Mouse (Mus musculus): ENCODE measurements around the gene Synpo2l. TPM values are rescaled to one million over a fixed set of nuclear protein-coding genes. Genes with fewer than 3 reads are reported as not detected.

Gene Synpo2l
- polyA plus RNA-seq, 1 experiment = 0.09 TPM

- 99% methylated on average over 2 of the region's 2 CpGs for WGBS
Measured at GRCm38 (mm10) chr14:20615075-20615474, 53.1 kb downstream of the Synpo2l start.

DNA sequence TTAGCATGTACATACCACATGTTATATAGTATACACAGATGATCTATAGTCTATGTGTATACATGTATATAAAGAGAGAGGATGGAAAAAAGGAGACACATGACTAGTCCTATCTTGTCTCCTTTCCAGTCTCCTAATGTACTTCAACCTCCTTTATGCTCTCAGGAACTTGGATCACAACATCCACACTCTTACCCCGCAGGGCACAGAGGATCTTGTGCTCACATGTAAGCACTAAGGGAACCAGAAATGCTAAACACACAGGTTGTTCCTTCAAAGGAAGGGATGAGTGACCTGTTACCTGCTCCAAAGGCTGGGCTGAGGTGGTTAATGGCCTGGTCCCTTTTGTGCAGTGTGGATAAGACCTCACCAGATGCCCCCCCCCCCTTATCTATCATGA lies 55.3 kb downstream of the Synpo2l start:
- DNase-seq (ENCODE audit: low read depth, low spot score) = no peak
- 93% methylated on average over 1 of the region's 1 CpGs for WGBS

More at GRCm38 (mm10) chr14:20615075-20615474, 53.1 kb downstream of the Synpo2l start:
- DNase-seq (ENCODE audit: low read depth, low spot score) = no peak

GRCm38 (mm10) chr14:20610146-20610545 lies 58.0 kb downstream of the Synpo2l start:
- WGBS = 48% methylated on average over 4 of the region's 4 CpGs
- no peak for DNase-seq (ENCODE audit: low read depth, low spot score)

GRCm38 (mm10) chr14:20609519-20609918 lies 58.6 kb downstream of the Synpo2l start:
- no peak for DNase-seq (ENCODE audit: low read depth, low spot score)
- 39% methylated on average over 3 of the region's 3 CpGs for WGBS

Other genes with a start within 250 kb of the Synpo2l start
- gene Cfap70, start 216.1 kb downstream of the Synpo2l start, polyA plus RNA-seq (2012; rRNA removed) = 0.06 TPM in 1 of 2 replicates, not detected in the other
- gene Anxa7, start 188.2 kb downstream of the Synpo2l start, polyA plus RNA-seq (2012; rRNA removed) = 49.6 and 52.9 TPM in 2 replicates
- 0.63 and 0.64 TPM in 2 replicates for gene Mss51, start 171.5 kb downstream of the Synpo2l start, polyA plus RNA-seq (2012; rRNA removed)
- 10.7 and 11.9 TPM in 2 replicates for gene Ppp3cb, start 121.8 kb downstream of the Synpo2l start, polyA plus RNA-seq (2012; rRNA removed)
- 2.4 and 3.1 TPM in 2 replicates for gene Usp54, start 27.3 kb downstream of the Synpo2l start, polyA plus RNA-seq (2012; rRNA removed)
- 0.30 TPM in 1 of 2 replicates, not detected in the other for gene Myoz1, start 11.8 kb downstream of the Synpo2l start, polyA plus RNA-seq (2012; rRNA removed)
- 117 and 195 TPM in 2 replicates for gene Sec24c, start 6.0 kb upstream of the Synpo2l start, polyA plus RNA-seq (2012; rRNA removed)
- gene Fut11, start 26.6 kb upstream of the Synpo2l start, polyA plus RNA-seq (2012; rRNA removed) = 4.2 and 6.4 TPM in 2 replicates
- 42.2 and 47.2 TPM in 2 replicates for gene Chchd1, start 34.7 kb upstream of the Synpo2l start, polyA plus RNA-seq (2012; rRNA removed)
- gene Zswim8, start 39.2 kb upstream of the Synpo2l start, polyA plus RNA-seq (2012; rRNA removed) = 75.4 and 111 TPM in 2 replicates
- 25.4 and 33.5 TPM in 2 replicates for gene Ndst2, start 66.2 kb upstream of the Synpo2l start, polyA plus RNA-seq (2012; rRNA removed)
- gene Camk2g, start 125.7 kb upstream of the Synpo2l start, polyA plus RNA-seq (2012; rRNA removed) = 11.4 and 14.7 TPM in 2 replicates
- gene Plau, start 168.3 kb upstream of the Synpo2l start, polyA plus RNA-seq (2012; rRNA removed) = 4.1 and 5.6 TPM in 2 replicates

Measured in large intestine, adult 2 months (tissue).